Mouse (Mus musculus): ENCODE results near the gene Nbr1. TPM values are rescaled to one million over a fixed set of nuclear protein-coding genes. Genes with fewer than 3 reads are reported as not detected.

Gene Nbr1
- total and polyA plus RNA-seq, 3 experiments: 38.6 to 52.3 TPM; not detected in 1

- TF ChIP-seq SIN3A (IDR thresholded peaks at IDR 0.05; ENCODE audit: low read length): no peak
- no peaks in the 10 kb centered on the region for H3K27me3 ChIP-seq (ENCODE audit: control insufficient read depth in 1 of 2, insufficient read depth in 2 of 2, low read length in 2 of 2)
Observed at GRCm38 (mm10) chr11:101518937-101519336, 33.0 kb upstream of the Nbr1 start.

GRCm38 (mm10) chr11:101519364-101519763, 32.6 kb upstream of the Nbr1 start:
- Histone ChIP-seq H3K4me1 (ENCODE audit: control insufficient read depth in 1 of 2, insufficient read depth in 2 of 2, low read length in 2 of 2) (no peaks in the 10 kb centered on the region), H3K27ac (ENCODE audit: control insufficient read depth, low read depth, low read length) (no peak overlapping the region), H3K36me3 (ENCODE audit: control insufficient read depth in 1 of 2, insufficient read depth in 2 of 2, low read length in 2 of 2) (peaks cover 0 to 16% of the 10 kb centered on the region in 2 experiments; a peak in 2 of 4 replicates), H3K9ac (ENCODE audit: control insufficient read depth, low read depth, low read length, poor library complexity, severe bottlenecking) (no peak overlapping the region), H3K9me3 (replicated peaks; ENCODE audit: insufficient read depth, low read length) (no peaks in the 10 kb centered on the region), H3K4me3 (ENCODE audit: control insufficient read depth in 1 of 2, insufficient read depth in 1 of 2, low read depth in 2 of 2, low read length in 2 of 2) (no peak overlapping the region), H3K79me2 (ENCODE audit: control insufficient read depth, insufficient read depth, low read length, poor library complexity) (no peaks in the 10 kb centered on the region), H3K27me3 (ENCODE audit: control insufficient read depth in 1 of 2, insufficient read depth in 2 of 2, low read length in 2 of 2) (no peaks in the 10 kb centered on the region)
- DNase-seq (ENCODE audit: low read depth, low spot score): no peak
- TF ChIP-seq SMC3 (IDR thresholded peaks at IDR 0.05; ENCODE audit: low read depth, low read length) (no peak), ZC3H11A (IDR thresholded peaks at IDR 0.05; ENCODE audit: low read depth, low read length) (no peak), TAL1 (IDR thresholded peaks at IDR 0.05; ENCODE audit: low read length) (no peak), RAD21 (IDR thresholded peaks at IDR 0.05; ENCODE audit: low read depth, low read length) (no peak), JUND (IDR thresholded peaks at IDR 0.05; ENCODE audit: low read depth, low read length) (no peak)

More at GRCm38 (mm10) chr11:101518937-101519336, 33.0 kb upstream of the Nbr1 start:
- no peak overlapping the region for H3K27ac ChIP-seq (ENCODE audit: control insufficient read depth, low read depth, low read length)
- H3K4me3 ChIP-seq (ENCODE audit: control insufficient read depth in 1 of 2, insufficient read depth in 1 of 2, low read depth in 2 of 2, low read length in 2 of 2): no peak overlapping the region
- no peak overlapping the region for H3K9ac ChIP-seq (ENCODE audit: control insufficient read depth, low read depth, low read length, poor library complexity, severe bottlenecking)
- no peaks in the 10 kb centered on the region for H3K79me2 ChIP-seq (ENCODE audit: control insufficient read depth, insufficient read depth, low read length, poor library complexity)
- H3K4me1 ChIP-seq (ENCODE audit: control insufficient read depth in 1 of 2, insufficient read depth in 2 of 2, low read length in 2 of 2): no peaks in the 10 kb centered on the region
- no peaks in the 10 kb centered on the region for H3K9me3 ChIP-seq (replicated peaks; ENCODE audit: insufficient read depth, low read length)
- H3K36me3 ChIP-seq (ENCODE audit: control insufficient read depth in 1 of 2, insufficient read depth in 2 of 2, low read length in 2 of 2): peaks cover 0 to 18% of the 10 kb centered on the region in 2 experiments; a peak in 2 of 4 replicates
- DNase-seq (ENCODE audit: low read depth, low spot score): no peak

GRCm38 (mm10) chr11:101524446-101524845, 27.5 kb upstream of the Nbr1 start:
- no peak overlapping the region for H3K4me3 ChIP-seq (ENCODE audit: control insufficient read depth in 1 of 2, insufficient read depth in 1 of 2, low read depth in 2 of 2, low read length in 2 of 2)
- no peaks in the 10 kb centered on the region for H3K4me1 ChIP-seq (ENCODE audit: control insufficient read depth in 1 of 2, insufficient read depth in 2 of 2, low read length in 2 of 2)
- no peaks in the 10 kb centered on the region for H3K9me3 ChIP-seq (replicated peaks; ENCODE audit: insufficient read depth, low read length)
- no peak for DNase-seq (ENCODE audit: low read depth, low spot score)
- H3K36me3 ChIP-seq (ENCODE audit: control insufficient read depth in 1 of 2, insufficient read depth in 2 of 2, low read length in 2 of 2): peaks cover 0 to 31% of the 10 kb centered on the region in 2 experiments; a peak in 2 of 4 replicates
- no peak overlapping the region for H3K27ac ChIP-seq (ENCODE audit: control insufficient read depth, low read depth, low read length)
- no peaks in the 10 kb centered on the region for H3K79me2 ChIP-seq (ENCODE audit: control insufficient read depth, insufficient read depth, low read length, poor library complexity)
- TF ChIP-seq MYC (IDR thresholded peaks at IDR 0.05; ENCODE audit: low read depth, low read length): no peak
- TF ChIP-seq SMC3 (IDR thresholded peaks at IDR 0.05; ENCODE audit: low read depth, low read length): no peak
- TF ChIP-seq TAL1 (IDR thresholded peaks at IDR 0.05; ENCODE audit: low read length): no peak
- TF ChIP-seq TCF12 (IDR thresholded peaks at IDR 0.05; ENCODE audit: low read depth, low read length): no peak
- TF ChIP-seq ELF1 (IDR thresholded peaks at IDR 0.05; ENCODE audit: low read depth, low read length): no peak
- TF ChIP-seq KAT2A (conservative IDR thresholded peaks at IDR 0.05; ENCODE audit: low read depth, low read length): no peak
- no peak for TF ChIP-seq ZMIZ1 (IDR thresholded peaks at IDR 0.05; ENCODE audit: low read depth, low read length)
- no peak for TF ChIP-seq GATA1 (IDR thresholded peaks at IDR 0.05; ENCODE audit: low read depth, low read length)
- TF ChIP-seq MXI1 (IDR thresholded peaks at IDR 0.05; ENCODE audit: low read depth, low read length): no peak
- TF ChIP-seq ZNF384 (IDR thresholded peaks at IDR 0.05; ENCODE audit: low read depth, low read length): no peak
- TF ChIP-seq UBTF (IDR thresholded peaks at IDR 0.05; ENCODE audit: borderline replicate concordance, insufficient read depth, low read depth, low read length): no peak
- TF ChIP-seq ETS1 (IDR thresholded peaks at IDR 0.05; ENCODE audit: low read depth, low read length): no peak
- TF ChIP-seq RAD21 (IDR thresholded peaks at IDR 0.05; ENCODE audit: low read depth, low read length): no peak
- no peak for TF ChIP-seq NELFE (IDR thresholded peaks at IDR 0.05; ENCODE audit: low read depth, low read length)
- no peak for TF ChIP-seq TBP (IDR thresholded peaks at IDR 0.05; ENCODE audit: low read depth, low read length)
- H3K9ac ChIP-seq (ENCODE audit: control insufficient read depth, low read depth, low read length, poor library complexity, severe bottlenecking): no peak overlapping the region
- no peaks in the 10 kb centered on the region for H3K27me3 ChIP-seq (ENCODE audit: control insufficient read depth in 1 of 2, insufficient read depth in 2 of 2, low read length in 2 of 2)
